Mouse (Mus musculus) brain, embryonic 14.5 days (tissue): ENCODE data around the gene Anapc15. TPM values are rescaled to one million over a fixed set of nuclear protein-coding genes. Genes with fewer than 3 reads are reported as not detected.

Source experiments
- DNase-seq: peaks from one replicate; pipeline ENCODE4 v3.0.0-alpha.2; 2011; ENCODE audit warnings: low read depth
- CTCF ChIP-seq: fragments of 200-500 bp; IDR thresholded peaks from 2 replicates; pipeline ENCODE4 v1.5.1; 2012; ENCODE audit warnings: inconsistent platforms, mild to moderate bottlenecking, moderate library complexity, borderline replicate concordance; ENCODE audit not compliant: insufficient read depth, insufficient read length; ENCODE audit errors: extremely low read depth
- POLR2A ChIP-seq: fragments of 200-500 bp; IDR thresholded peaks from 2 replicates; pipeline ENCODE4 v1.6.1; 2012; ENCODE audit warnings: mild to moderate bottlenecking, inconsistent platforms, borderline replicate concordance; ENCODE audit not compliant: poor library complexity, insufficient read depth, insufficient read length, severe bottlenecking; ENCODE audit errors: extremely low read depth
- polyA plus RNA-seq: library from polyadenylated mRNA; depleted of rRNA; stranded (reverse); fragments of >200 nt; gene quantifications from 2 replicates; pipeline ENCODE4 v1.2.3, GENCODE M21; 2012

Gene Anapc15
- polyA plus RNA-seq, 1 experiment: 88.7 TPM

- TF ChIP-seq CTCF (no peak), POLR2A (no peak)
- DNase-seq: no peak
Observed at GRCm38 (mm10) chr7:101857094-101857493, 6.4 kb upstream of the Anapc15 start, which contains the start of gene Folr2. Gene Folr2 (minus strand): TSS chr7:101857194.

- TF ChIP-seq POLR2A (no peak), CTCF (no peak)
- DNase-seq: no peak
Observed at GRCm38 (mm10) chr7:101858362-101858761, 5.2 kb upstream of the Anapc15 start.

- no peak for TF ChIP-seq CTCF
- DNase-seq: no peak
Observed at GRCm38 (mm10) chr7:101860978-101861377, 2.5 kb upstream of the Anapc15 start.

- DNase-seq: no peak
- TF ChIP-seq POLR2A: no peak
Observed at GRCm38 (mm10) chr7:101862291-101862690, 1.2 kb upstream of the Anapc15 start.

GRCm38 (mm10) chr7:101866491-101867265, 3.2 kb downstream of the Anapc15 start:
- TF ChIP-seq CTCF (no peak), POLR2A (no peak)

GRCm38 (mm10) chr7:101867482-101867881, 4.0 kb downstream of the Anapc15 start:
- no peak for DNase-seq
- TF ChIP-seq CTCF (no peak), POLR2A (no peak)

More at GRCm38 (mm10) chr7:101866491-101867265, 3.2 kb downstream of the Anapc15 start:
- no peak for DNase-seq

GRCm38 (mm10) chr7:101868241-101869162, 5.0 kb downstream of the Anapc15 start:
- TF ChIP-seq CTCF (no peak), POLR2A (no peak)
- DNase-seq: peak; percentile 45

- TF ChIP-seq CTCF (no peak), POLR2A (no peak)
- peak; percentile 66 for DNase-seq
Observed at GRCm38 (mm10) chr7:101869163-101869500, 5.6 kb downstream of the Anapc15 start.

GRCm38 (mm10) chr7:101870629-101871028, 7.1 kb downstream of the Anapc15 start, which contains the start of gene Folr1:
Gene Folr1 (minus strand): TSS chr7:101870788.
- DNase-seq: no peak
- TF ChIP-seq CTCF: no peak
- TF ChIP-seq POLR2A: no peak

- no peak for DNase-seq
- no peak for TF ChIP-seq POLR2A
- TF ChIP-seq CTCF: no peak
Observed at GRCm38 (mm10) chr7:101871296-101871695, 7.8 kb downstream of the Anapc15 start.

GRCm38 (mm10) chr7:101875978-101876377, 12.5 kb downstream of the Anapc15 start:
- TF ChIP-seq CTCF (no peak), POLR2A (no peak)
- no peak for DNase-seq

- no peak for DNase-seq
- TF ChIP-seq POLR2A (no peak), CTCF (no peak)
Observed at GRCm38 (mm10) chr7:101880855-101881254, 17.3 kb downstream of the Anapc15 start.

GRCm38 (mm10) chr7:101882413-101883154, 19.1 kb downstream of the Anapc15 start:
- DNase-seq: no peak
- no peak for TF ChIP-seq POLR2A
- no peak for TF ChIP-seq CTCF
